Mouse (Mus musculus) adrenal gland, adult (tissue): ENCODE results near the gene Dll1.

ENCODE experiments used
- DNase-seq, 2 experiments: peaks; one replicate each; pipeline ENCODE4 v3.0.0; 2022 to 2023; ENCODE audit warnings: low spot score in 1 of 2; ENCODE audit not compliant: inconsistent age in 2 of 2

Gene Dll1

DNA sequence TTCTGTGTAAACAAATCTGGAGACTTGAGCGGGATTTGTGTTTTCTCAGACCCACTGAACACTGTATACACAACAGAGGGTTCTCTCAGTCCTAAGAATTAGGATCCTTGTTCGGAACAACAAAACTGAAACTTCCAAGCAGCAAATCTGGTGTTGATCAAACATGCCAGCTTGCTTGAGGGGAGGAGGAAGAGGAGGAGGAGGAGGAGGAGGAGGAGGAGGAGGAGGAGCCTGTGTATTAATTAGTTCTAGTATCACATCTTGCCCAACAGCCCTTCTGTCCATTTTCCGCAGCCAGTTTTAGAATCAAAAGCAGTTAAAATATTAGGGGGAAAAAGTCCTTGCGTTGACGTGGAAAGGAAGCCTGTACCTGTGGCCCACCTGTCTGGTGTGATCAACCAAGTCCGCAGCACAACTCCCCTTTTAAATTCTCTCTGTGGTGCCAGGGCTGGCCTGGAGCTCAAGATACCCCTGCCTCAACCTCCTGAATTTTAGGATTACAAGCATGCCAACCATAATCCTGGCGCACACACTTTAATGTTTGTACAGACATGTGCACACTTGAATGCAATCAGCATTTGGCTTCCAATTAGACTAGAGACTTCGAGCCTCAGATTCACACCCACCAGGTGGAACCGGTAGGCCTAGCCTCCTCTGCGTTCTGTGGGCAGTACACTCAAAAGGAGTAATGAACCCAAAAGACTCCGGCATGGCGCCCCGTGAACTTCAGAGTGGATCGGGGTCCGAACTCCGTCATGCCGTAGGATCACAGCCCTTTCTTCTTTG, 3.3 kb upstream of the Dll1 start:
- no peak for DNase-seq

DNA sequence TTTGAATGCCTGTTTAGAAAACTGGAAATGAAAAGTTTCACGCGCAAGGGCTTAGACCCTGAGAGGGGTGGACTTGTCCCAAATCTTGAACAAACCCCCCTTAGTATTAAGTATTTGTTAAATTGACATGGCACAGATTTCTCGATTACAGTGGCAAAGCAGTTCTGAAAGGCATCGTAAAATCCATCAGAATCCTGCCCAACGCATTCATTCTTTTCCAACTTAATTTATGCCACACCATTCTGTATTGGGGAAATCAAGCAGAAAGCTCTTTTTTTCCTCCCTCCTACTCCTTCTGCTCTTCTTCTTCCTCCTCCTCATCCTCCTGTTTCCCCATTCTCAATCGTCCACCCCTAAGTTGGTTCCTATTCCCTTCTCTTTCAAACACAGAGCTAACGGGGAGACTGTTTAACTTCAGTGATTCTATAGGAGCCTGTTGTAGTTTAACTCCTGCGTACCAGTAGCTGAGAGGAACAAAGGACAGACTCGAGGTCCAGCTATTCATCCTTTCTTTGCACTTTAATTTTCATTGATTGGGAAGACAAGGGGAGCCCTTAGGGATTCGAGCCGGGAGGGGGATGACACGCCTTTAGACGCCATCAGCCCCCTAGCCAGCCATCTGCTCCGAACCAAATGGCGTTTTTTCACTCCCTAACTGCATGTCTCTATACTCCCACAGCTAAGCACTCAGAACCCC, 1.9 kb upstream of the Dll1 start:
- DNase-seq, result no peak

DNA sequence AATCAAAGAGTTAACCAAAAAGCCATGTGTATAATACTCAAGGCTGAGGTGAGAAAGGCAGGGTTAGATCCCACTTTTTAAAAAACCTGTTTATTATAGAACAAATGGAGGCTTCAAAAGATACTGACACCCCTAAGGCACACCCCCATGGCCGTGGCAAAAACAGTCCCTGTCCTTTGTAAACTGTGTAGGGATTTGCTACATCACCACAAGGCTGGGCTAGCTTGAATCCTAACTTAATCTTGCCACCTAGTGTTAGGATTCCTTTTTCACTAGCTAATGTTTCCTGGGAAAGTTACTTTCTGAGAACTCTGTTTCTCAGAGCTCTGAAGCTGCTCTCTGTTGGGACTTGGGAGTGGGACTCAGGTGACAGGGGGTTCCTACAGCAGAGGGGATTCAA, 1.2 kb upstream of the Dll1 start:
- DNase-seq, result peak in 1 of 2 experiments; percentile 84

DNA sequence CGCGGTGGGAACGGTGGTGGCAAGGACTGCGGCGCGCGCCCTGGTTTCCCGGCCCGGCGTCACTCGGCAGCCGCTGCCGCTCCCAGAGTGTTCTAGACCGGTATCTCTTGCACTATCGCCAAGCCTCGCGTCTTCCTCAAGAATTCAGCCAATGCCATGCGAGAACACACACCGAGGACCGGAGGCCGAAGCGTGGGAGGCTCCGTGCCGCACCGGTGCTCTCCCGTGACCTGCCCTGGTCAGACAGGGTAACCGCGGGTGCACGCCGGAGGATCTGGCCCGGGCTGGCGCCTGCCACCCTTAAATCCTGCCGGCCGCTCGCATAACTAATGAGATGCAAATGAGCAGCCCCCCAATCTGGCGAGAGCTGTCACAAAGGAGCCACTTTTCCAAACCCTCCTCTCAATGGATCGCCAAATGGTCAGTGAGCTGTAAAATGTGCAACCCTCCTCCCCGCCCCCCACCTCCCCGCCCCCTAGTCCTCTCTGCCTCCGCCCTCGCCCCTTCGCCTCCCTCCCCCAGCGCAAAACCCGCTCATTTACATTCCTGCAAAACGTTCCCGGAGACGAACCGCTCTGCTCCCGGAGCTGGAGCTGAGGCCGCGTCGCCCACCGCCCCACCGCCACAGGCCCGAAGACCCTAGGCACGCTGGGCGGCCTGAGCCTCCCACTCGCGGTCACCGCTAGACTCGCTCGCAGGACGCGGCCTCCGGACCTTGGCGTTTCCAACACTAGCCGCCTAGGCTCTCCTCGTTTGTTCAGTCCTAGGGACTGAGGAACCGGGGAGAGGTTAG, 775 bp downstream of the Dll1 start:
- peak; percentile 68 to 89 for DNase-seq

DNA sequence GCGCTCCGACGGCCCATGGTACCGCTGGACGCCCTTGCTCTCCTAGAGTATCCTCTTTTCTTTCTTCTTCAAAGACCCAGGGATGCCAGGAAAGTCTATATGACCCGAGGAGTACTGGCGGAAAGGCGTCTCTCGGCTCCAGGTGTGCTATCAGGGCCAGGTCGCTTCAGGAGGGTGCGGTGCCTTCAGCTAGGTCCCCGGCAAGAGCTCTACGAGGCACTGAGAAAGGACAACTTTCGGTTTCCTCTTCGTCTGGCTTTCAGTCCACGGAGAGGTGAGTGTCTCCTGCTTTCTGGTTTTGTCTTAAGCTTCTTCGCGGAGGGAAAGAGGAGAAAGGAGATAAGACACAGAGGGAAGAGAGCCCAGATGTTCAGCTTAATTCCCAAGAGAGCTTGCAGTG, 1.4 kb downstream of the Dll1 start:
- no peak for DNase-seq

DNA sequence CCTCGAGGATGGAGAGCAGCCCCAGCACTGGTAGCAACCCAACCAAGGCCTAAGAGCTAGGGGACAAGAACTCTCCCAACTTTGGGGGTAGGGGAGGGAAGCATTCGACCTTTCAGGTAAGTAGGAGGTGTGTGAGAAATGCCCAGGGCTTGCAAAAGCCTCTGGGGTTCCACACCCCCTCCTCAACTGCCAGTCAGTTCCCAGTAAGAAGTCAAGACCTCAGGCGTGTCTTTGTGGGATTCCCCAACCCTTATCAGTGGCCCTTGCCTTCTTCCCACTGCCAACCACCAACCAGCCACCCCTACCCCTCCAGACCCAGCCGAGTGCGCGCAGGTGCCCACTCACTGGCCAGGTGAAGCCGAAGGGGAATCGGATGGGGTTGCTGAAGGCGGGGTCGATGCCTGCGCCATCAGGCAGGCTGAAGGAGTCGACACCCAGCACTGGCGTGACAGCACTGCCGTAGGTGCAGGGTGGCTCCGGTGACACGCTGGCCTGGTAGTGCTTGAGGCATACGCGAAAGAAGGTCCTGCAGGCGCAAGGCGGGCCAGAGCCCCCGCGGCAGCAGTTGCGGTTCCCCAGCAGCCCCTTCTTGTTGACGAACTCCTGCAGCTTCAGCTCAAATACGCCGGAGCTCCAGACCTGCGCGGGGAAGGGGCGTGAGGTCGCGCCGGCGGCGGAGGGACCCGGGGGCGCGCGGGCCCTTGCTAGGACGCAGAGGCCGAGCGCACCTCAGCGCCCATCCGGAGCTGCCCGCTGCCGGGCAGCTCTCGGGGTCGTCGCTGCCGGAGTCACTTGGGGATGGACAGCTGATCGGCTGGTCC, 2.1 kb downstream of the Dll1 start:
- DNase-seq, result peak in 1 of 2 experiments; percentile 53

DNA sequence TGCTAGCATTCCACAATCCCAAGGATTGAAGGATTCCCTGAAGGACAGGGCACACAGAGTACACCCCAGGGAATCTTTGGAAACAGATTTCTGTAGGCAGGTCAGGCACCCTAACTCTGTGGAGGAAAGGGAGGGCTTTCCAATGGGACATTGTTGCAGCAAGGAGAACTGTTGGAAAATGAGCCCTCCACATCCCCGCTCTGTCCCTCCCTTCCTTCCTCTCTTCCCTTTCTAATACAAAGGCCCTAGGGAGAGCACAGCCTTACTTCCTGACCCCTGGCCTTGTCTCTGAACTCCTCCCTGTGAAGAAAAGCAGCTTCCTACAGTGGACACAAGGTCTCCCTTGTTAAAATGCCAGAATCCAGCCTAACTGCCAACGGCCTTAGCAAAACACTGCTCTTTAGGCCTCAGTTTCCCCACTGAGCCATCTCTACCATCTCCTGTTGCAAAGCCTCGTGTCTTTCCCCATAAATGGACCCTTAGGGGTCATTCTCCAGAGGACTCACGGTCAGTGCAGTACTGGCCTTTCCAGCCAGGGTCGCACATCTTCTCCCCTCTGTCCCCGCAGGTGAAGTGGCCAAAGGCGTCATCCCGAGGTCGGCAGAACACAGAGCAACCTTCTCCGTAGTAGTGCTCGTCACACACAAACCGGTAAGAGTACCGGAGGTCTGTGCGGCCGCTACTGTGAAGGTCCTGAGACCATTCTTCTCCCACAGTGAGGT, 3.6 kb downstream of the Dll1 start:
- DNase-seq, result peak; percentile 30 to 50

DNA sequence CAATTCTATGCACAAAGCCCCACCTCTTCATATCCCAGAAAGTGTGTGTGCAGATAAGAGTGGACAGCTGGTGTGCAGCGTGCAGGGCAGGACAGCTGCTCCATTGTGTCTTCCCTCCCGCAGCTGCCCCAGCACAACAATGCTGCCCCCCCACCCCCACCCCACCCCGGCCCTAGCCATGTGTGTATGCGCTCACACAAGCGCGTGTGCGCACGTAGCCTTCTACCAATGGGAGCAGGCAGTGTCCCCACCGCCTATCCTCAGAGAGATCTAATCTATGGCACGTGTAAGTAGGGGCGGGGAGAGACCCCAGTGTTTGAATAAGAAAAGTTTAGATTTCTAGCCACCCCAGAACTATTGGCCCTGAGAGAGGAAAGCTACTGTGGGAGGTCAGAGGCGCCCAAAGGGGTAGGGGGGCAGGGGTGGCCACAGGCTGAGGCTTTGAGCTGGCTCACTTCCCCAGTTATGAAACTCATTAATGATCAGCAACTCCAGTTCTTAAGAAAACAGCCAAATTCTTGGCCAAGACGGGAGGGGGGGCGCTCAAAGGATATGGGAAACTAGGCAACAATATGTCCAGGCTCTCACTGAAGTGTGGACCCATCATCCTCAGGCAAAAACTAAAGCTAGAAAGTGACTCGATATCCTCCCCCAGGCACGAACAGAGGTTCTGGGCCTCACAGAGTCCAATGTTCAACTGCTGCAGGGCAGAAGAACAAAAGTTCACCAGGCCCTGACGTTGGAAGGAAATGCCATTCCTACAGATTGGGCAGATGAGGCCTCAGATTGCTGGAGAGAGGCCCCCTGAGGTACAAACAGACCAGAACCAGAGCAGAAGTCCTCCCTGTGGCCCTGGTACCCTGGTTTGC, 4.5 kb downstream of the Dll1 start:
- peak in 1 of 2 experiments; percentile 39 for DNase-seq

DNA sequence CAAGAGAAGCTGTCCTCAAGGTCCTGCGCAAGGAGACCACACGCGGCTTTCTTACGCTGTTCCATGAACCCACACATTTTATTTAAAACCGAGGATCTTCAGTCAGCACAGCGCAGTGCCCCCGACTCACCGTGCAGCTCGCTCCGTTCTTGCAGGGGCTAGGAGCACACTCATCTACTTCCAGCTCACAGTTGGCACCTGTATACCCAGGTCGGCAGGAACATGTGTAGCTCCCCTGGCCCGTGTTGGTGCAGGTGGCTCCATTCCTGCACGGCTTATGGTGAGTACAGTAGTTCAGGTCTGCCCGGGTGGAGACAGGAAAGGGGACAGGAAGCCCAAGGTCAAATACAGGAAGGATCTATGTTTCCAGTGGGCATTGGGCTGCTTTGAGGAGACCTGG, 6.3 kb downstream of the Dll1 start:
- DNase-seq, result no peak

DNA sequence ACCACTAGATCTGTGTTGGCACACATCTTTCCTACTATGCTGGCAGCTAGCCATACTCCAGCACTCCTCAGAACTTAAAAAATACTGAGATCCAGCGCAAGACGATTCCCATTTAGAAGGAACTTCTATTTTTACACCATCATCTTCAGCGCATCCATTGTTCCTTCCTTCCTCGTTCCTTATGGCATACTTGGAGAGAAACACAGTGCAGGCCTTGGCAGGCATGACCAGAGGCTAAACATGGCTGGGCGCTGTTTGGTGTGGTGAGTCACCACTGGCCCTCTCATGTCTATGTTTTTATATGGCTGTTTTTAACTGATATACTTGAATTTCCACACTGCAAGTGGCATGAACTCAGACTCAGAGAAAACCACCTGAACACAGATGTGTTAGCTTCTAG, 11.0 kb downstream of the Dll1 start:
- DNase-seq, result peak in 1 of 2 experiments; percentile 63

DNA sequence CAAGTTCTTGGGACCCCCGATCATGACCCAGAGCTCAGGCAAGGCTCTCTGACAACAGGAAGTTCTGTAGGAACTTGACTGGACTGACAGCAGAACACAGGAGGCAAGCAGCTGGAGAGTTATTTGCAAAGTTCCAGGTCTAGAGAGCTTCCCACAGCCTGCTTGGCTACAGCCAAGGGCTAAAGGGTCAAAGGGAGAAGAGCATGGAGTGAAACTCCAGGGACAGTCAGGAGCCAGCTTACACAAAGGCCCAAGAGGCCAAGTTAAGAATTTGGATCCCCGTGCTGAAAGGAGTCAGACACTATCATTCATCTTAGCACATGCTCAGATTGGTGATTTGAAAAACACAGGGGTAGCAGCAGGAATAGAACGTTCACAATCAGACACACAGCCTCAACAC, 13.0 kb downstream of the Dll1 start:
- no peak for DNase-seq

DNA sequence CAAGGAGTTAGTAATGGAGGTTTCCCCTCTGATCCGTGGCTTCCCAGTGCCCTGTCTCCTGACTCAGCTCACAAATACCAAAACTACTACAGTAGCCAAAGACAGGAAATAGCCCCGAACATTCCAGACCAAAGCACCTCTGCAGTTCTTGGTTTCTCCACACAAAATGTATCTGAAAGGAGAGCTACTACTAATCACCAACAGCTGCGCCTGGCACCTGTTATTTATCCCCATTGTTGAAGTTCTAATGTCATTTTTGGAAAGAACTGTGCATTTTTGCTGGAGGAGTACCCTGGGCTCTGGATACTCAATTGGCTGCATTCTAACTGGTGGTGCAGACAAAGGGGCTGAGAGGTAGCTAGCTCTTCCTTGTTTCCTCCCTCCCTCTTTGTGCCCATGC, 19.6 kb downstream of the Dll1 start:
- DNase-seq, result no peak

DNA sequence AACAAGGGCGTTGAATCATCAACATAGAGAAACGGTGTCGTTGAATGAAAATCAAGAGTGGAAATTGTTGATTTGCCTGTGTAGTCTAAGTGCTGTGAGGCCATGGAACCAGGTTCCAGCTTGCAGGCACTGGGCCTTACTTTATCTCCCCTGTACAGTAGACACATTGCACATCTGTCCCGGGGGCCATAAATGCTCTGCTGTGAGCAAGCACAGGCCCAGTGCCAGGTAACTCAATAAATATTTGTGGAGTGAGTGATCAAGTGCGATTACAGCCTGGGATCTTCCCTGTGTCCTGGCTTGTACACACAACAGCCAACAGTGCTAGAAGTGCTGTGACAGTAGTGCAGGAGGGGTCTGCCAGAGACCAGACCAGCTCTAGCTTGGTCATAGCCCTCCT, 20.1 kb downstream of the Dll1 start:
- peak in 1 of 2 experiments; percentile 78 for DNase-seq

DNA sequence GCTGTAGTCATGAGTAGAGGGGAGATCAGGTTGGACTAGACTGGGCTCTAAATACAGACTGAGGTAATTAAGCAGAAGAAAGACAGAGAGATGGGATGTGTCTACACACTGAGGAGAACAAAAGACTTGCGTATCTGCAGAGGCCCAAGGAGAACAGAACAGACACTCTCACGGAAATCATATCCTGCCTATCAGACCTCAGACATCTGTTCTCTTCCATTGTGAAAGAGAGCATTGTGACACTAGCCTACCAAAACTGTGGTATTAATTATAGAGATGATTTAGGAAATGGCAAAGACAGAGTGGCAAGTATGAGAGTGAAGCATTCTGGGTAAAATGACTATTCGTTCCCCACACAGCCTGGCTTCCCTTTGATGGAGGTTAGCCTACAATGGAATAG, 21.6 kb downstream of the Dll1 start:
- no peak for DNase-seq

DNA sequence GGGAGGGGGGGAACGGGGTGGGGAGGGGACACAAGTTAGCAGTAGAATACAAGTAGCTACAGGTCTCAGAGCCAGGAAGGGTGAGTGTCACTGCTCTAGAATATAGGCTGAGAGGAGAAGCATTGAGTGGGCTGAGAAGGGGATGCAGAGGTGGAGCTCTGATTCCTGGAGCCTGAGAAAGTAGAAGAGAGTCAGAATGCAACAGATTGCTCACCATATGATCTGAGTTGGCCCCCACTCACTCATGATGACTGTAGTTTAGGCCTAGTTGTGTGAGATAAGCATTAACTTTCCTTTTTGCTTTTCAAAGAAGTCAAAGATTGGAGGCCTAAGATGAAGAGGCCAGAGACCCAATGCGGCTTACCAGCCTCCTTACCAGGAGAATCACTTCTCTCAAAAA, 22.7 kb downstream of the Dll1 start:
- no peak for DNase-seq

DNA sequence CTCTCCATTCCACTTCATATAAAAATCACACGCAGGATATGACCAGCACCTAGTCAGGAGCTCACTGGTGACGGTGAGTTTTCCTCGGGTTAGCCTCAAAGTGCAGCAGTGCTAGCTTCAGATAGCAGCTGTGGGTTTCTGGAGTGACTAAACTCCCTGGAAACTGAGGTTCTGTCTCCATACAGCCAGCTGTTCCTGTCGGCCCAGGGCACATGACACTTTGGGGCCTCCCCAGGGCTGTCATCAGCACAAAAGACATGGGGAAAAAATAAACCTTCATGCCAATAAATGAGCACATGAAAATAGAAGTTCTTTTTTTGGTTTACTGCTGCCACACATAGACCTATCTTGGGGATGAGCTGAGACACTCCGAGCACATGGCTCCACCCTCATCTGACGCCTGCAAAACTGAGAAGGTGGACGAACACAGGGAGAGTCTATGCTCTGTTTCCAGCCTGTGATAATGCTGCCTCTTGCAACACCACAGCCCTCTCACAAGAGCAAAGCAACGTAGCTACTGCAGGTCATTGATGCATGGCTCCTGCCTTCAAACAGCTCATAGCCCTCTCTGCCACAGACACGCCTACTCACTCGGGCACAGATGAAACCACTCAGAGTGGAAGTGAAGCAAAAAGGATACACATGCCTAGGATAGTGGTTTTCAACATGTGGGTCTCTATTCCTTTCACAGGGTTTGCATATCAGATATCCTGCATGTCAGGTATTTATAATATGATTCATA, 23.6 kb downstream of the Dll1 start:
- DNase-seq, result no peak

DNA sequence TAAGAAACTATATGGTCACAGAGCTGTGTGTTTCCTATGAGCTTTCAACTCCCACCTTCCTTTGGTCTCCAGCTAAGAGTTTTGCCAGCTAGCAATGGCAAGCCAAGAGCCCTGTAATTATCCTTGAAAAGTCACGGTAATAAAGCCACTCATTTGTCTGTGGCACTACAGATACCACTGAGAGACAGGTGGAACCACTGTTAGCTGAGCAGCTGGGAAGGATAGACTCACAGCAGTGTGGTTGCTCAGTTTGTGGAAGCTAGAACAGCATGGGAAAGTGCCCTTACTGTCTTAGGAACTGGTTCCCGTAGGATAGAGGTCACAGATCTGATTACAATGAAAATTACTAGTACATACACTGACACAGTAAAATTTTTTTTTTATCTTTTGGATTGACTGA, 26.5 kb downstream of the Dll1 start:
- no peak for DNase-seq

DNA sequence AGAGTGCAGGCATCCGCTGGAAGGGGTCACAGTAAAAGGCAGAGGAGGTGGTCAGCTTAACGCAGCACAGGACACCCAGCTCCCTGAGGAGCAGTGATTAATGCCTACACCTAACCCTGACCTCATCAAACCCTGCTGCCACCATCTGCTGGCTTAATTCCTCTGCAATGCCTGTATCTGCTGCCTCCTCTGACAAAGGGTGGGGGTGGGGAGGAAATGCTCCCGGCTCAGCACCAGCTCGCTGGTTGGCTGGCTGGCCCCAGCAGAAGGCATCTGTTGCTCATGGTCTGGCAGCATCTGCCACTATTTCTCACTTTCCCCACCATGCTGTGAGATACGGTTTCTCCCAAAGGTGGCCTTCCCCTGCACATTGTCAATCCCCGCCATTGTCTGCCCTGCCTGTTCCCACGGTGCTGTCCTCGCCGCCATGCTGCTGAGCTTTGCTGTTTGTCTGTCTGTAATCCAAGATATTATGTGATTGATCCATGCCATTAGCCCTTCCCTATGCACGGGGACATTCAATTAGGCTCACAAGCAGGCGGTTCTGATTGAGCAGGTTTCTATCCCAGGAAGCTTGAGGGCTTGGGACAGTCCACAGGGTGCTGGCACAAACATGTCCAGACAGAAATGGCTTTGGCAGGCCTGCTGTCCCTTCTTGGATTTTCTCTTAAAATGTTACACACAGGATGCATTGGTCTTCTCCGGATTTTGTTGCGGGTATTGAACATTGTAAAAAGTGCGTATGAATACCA, 33.4 kb downstream of the Dll1 start:
- peak; percentile 14 to 58 for DNase-seq
